Mouse (Mus musculus) right cerebral cortex, postnatal 10 days (tissue): ENCODE measurements around the gene Brd7.
A peak's percentile ranks its signal among the peaks of the same experiment; 100 is the strongest.

Experiments used
- DNase-seq, 2 experiments: peaks; one replicate each; pipeline ENCODE4 v3.0.0; 2021; ENCODE audit warnings: low spot score in 2 of 2

Gene Brd7

DNA sequence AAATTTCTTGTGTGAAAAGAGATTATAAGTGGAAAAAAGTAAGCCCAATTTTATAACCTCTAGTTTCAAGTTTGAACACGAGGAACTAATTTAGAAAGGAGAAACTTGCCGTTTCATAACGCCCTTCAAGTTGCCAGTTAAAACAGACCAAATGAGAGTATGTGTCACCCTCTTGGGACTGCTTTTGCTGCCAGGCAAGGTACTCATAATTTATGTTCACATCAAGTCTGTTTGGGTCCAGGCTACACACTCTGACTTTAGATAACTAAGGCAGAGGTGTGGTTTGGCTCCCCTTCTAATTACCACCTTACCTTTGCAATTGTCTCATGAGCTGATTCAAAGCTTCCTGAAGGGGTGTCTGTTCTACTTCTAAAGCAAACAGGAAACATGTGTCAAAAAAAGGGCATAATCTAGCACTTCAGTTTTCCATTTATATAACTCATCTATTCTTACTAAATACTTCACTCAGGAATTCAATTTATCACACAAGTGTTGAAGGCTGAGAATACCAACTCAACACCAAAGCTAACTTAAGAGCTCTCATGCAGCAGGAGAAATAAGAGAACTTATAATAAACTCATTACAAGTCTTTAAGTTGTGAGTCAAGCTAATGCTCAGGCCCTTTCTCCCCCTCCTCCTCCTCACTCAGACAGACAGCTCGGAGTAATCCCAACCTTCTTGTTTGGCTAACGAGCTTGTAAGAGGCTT lies 4.6 kb downstream of the Brd7 start:
- no peak for DNase-seq

DNA sequence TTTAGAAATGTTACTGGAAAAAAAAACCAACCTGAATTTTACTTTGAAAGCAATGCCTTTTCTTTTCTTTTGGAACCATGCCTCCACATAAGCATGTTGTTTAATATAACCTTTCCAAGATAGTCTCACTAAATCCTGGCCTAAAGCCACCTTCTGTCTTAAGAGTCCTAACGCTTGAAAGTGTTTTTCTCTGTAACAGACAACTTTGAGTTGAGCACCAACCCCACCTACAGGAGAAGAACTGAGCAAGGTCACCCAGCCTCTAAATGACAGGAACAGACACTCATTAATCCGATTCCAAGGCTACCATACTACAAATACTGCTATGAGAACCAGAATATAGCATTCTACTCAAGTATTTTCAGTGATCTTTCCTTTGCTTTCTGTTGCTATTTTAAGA lies 12.9 kb downstream of the Brd7 start:
- no peak for DNase-seq

DNA sequence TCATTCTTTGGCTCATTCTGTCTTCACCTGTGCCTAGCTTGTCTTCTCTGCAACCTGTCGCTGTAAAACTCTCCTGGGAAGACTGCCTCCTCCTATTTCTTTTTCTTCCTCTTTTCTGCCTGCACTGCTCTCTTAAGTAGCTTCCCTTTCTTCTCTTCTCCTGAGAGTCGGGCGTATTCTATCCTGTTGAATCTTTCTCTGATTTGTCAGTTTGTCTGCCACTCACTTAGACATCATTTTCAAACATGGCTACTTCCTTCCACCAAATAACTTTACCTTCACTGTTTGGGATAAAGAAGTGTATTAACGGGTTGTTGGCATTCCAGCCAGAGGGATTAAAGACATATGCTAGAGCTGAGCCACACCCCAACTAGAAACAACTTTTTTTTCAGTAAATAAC lies 20.0 kb downstream of the Brd7 start:
- no peak for DNase-seq

- no peak for DNase-seq
Measured at GRCm38 (mm10) chr8:88339887-88340695, 21.9 kb downstream of the Brd7 start.

DNA sequence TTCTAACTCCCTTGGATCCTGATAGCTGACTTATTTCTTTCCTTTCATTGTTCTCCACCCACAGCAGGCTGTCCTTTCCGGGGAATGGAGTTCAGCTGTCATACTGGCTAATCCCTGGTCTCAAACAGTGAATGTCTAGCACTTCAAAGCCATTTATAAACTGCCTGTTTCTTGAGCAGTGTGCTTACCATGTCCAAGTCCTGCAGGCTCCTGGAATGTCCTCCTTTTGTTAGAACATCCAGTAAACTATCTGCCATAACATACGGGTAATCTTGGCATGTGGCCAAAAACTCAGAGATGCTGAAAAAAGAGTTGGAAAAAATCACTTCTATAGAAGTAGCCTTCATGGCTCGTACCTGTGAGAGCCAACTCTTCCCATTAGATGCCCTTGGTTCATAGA lies 22.8 kb downstream of the Brd7 start:
- DNase-seq: no peak

- no peak for DNase-seq
Measured at GRCm38 (mm10) chr8:88334975-88335374, 27.0 kb downstream of the Brd7 start.

DNA sequence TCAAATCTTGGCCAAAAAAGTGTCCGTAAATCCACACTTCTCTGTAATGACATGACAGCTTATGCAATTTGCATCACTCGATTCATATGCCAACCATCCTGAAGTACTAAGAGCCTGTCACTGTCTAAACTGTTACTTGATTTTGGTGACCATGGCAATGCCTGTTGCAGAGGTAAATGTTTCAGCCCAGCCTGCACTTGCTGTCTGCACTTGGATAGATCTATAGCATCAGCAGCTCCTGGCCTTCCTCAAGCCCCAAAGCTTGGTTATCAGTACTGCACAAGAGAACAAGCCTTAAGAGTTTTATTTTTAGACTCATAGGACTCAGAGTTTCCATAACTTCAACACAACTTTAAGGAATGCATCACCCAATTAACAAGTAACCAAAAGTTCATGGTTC lies 27.6 kb downstream of the Brd7 start:
- no peak for DNase-seq

DNA sequence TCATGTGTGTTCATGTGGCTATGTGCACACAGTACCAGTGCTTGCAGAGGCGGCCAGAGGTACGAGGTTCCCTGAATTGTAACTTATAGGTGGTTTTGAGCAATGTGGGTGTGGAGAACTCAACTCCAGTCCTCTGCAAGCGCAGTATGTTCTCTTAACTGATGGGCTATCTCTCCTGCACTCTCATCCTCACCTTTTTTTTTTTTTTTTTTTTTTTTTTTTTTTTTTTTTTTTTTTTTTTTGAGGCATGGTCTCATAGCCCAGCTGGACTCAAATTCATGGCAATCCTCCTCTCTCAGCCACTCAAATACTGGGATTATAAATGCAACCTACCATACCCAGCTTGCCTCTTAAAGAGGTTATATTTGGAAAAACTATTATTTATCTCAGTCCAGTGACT lies 31.2 kb downstream of the Brd7 start:
- no peak for DNase-seq

- no peak for DNase-seq
Measured at GRCm38 (mm10) chr8:88328689-88329088, 33.3 kb downstream of the Brd7 start.

GRCm38 (mm10) chr8:88326328-88326727 lies 35.7 kb downstream of the Brd7 start:
- DNase-seq: no peak

DNA sequence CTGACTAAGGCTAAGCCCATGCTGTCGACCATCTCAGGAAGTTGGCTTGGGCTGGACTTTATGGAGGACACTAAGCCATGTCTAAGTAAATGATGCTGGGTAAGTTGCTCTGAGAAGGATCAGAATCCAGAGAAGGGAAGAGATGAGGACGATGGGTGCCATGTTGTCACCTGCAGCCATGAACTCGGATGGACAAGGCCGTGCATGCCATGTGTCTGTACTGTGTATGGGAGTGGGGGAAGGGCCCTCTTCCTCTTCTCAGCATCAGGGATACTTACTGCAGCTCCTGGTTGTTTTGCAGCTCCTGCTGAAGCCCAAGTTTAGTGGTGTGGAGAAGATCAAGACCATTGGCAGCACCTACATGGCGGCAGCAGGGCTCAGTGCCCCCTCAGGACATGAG lies 36.2 kb downstream of the Brd7 start:
- DNase-seq: no peak

GRCm38 (mm10) chr8:88325251-88325650 lies 36.7 kb downstream of the Brd7 start:
- no peak for DNase-seq

GRCm38 (mm10) chr8:88324760-88325159 lies 37.2 kb downstream of the Brd7 start:
- DNase-seq: no peak

GRCm38 (mm10) chr8:88323523-88323922 lies 38.5 kb downstream of the Brd7 start:
- no peak for DNase-seq

- no peak for DNase-seq
Measured at GRCm38 (mm10) chr8:88321387-88321786, 40.6 kb downstream of the Brd7 start.

- no peak for DNase-seq
Measured at GRCm38 (mm10) chr8:88320134-88320533, 41.9 kb downstream of the Brd7 start.

- no peak for DNase-seq
Measured at GRCm38 (mm10) chr8:88318151-88318550, 43.8 kb downstream of the Brd7 start.

DNA sequence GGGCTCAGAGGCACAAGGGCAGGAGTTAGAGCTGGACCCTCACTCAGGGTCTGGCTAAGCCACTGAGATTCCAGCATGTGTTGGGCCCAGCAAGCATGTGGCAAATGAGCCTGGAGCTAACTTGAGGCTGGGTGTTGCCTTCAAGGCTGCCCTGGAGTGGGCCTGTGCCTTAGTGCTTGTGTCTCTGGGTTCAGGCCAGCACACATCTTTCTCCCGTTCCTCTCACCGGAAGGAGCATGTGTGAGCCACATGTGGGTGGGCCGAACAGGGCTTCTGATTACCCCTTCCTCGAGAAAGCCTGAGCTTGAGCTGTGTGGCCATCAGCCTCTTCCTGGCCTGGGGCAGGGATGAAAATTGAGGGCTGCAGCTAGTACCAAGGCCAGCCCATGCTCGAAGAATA lies 44.7 kb downstream of the Brd7 start:
- DNase-seq: no peak

DNA sequence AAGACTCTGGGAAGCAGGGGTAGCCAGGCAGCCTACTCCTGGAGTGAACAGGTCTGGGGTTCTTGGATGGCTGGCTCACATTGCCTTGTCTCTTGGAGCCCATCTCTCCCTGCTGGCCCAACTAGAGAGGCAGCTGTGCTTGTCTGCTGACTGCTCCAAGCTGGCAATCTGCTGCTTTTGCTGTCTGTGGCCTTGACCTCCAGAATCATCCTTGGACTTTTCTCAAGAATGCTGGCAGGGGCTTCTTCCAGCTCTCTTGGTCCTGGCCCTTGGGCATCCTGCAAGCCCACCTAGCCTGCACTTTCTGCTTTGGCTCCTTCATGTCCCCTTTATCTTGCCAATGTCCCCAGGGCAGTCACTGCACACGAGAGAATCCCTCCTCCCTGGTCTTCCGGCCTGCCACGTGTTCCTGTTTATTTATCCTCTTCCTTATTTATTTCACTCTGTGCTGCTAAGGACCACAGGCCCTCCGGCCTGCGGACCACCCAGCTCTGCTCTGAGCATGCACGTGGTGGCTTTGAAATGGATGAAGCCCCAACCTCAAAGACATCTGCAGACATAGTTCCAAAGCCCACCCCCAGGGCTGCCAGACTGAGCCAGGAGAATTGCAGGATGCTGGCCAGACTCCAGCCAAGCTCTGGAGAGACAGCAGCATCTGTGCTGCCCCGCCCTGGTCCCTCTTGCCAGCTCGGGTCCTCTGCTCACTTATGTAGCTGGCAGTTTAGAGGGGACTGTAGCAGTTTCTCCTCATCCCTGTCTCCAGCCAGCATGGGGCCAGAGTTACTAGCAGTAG lies 45.7 kb downstream of the Brd7 start:
- DNase-seq: peak; percentile 80 to 87

DNA sequence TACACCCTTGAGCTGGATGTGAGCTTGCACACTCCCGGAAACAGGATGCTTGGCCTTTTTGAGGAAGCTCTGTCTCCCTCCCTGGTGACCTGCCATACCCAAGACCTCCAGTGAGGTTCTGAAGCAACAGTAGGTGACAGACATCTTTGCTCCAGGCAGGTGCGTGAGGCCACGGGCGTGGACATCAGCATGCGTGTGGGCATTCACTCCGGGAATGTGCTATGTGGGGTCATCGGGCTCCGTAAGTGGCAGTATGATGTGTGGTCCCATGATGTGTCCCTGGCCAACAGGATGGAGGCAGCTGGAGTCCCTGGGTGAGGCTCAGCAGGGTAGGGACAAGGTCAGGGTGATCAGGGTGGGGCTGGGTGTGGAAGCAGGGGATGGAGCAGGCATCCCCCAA lies 46.7 kb downstream of the Brd7 start:
- DNase-seq: no peak

- DNase-seq: no peak
Measured at GRCm38 (mm10) chr8:88313991-88314390, 48.0 kb downstream of the Brd7 start.

- no peak for DNase-seq
Measured at GRCm38 (mm10) chr8:88312966-88313365, 49.0 kb downstream of the Brd7 start.

GRCm38 (mm10) chr8:88310286-88310685 lies 51.7 kb downstream of the Brd7 start:
- DNase-seq: no peak
